Mouse (Mus musculus): ENCODE measurements at regions not wholly inside any gene's neighbourhood (a gene's known extent, or its start where the extent isn't known, plus 50 kb on each side); places are given as distances from the start of the nearest gene placed in this dataset.
A peak's percentile ranks its signal among the peaks of the same experiment; 100 is the strongest.

GRCm38 (mm10) chr9:56552766-56553165 lies 134.4 kb downstream of the Hmg20a start:
- no peak for TF ChIP-seq EP300 (IDR thresholded peaks at IDR 0.05; ENCODE audit: low read depth)
- TF ChIP-seq CTCF (IDR thresholded peaks at IDR 0.05; ENCODE audit: low read depth) = peak; percentile 89
